Mouse (Mus musculus) G1E (cell line): ENCODE data around the gene Vps37d. TPM values are rescaled to one million over a fixed set of nuclear protein-coding genes. Genes with fewer than 3 reads are reported as not detected.

Experiments
- ATAC-seq: 2 replicates; pipeline ENCODE4 v1.8.0; 2016; ENCODE audit warnings: mild to moderate bottlenecking; ENCODE audit not compliant: insufficient number of reproducible peaks, poor library complexity, low FRiP score, severe bottlenecking; ENCODE audit errors: extremely low read depth
- DNase-seq: peaks from one replicate; pipeline ENCODE4 v3.0.0; 2012; ENCODE audit warnings: low spot score
- H3K27me3 ChIP-seq: 2 replicates; pipeline ENCODE4 v1.6.1; 2012; ENCODE audit warnings: mild to moderate bottlenecking, low read length, inconsistent platforms; ENCODE audit not compliant: insufficient read depth
- H3K36me3 ChIP-seq: replicated peaks from 2 replicates; pipeline ENCODE3; 2012; ENCODE audit warnings: mild to moderate bottlenecking, inconsistent platforms
- H3K4me1 ChIP-seq: 2 replicates; pipeline ENCODE4 v1.6.1; 2012; ENCODE audit warnings: low read depth, low read length, inconsistent platforms, mixed read lengths; ENCODE audit not compliant: insufficient read depth
- H3K4me3 ChIP-seq: 2 replicates; pipeline ENCODE4 v1.5.1; 2012; ENCODE audit warnings: low read depth, mild to moderate bottlenecking, inconsistent platforms, low read length, moderate library complexity, mixed read lengths
- H3K9me3 ChIP-seq: replicated peaks from 2 replicates; pipeline ENCODE4 v1.6.1; 2012; ENCODE audit warnings: inconsistent platforms
- CTCF ChIP-seq: IDR thresholded peaks from 2 replicates; pipeline ENCODE4 v1.5.1; 2012; ENCODE audit warnings: low read depth, low read length, inconsistent platforms, mixed read lengths
- GATA1 ChIP-seq: IDR thresholded peaks from 2 replicates; pipeline ENCODE4 v1.6.1; 2012; ENCODE audit warnings: borderline replicate concordance, low read length, inconsistent platforms, mixed read lengths
- GATA2 ChIP-seq: IDR thresholded peaks from 2 replicates; pipeline ENCODE4 v1.6.1; 2012; ENCODE audit warnings: low read depth, low read length, inconsistent platforms, borderline replicate concordance
- POLR2AphosphoS5 ChIP-seq: IDR thresholded peaks from 2 replicates; pipeline ENCODE4 v1.6.1; 2012; ENCODE audit warnings: low read depth, low read length, inconsistent platforms; ENCODE audit not compliant: insufficient replicate concordance
- TAL1 ChIP-seq: conservative IDR thresholded peaks from 2 replicates; pipeline ENCODE4 v1.6.1; 2012; ENCODE audit warnings: low read depth, low read length, inconsistent platforms, mixed read lengths
- polyA plus RNA-seq: library from polyadenylated mRNA; stranded (reverse); fragments of >175 nt; gene quantifications from 2 replicates; pipeline ENCODE4 v1.2.3, GENCODE M21; 2012
- total RNA-seq, 2 experiments: library from RNA; stranded (forward) in 1 of 2; stranded (reverse) in 1 of 2; fragments of 200-1000 nt in 1 of 2; fragments of >200 nt in 1 of 2; fragmentation: Nextera tagmentation in 1 of 2; gene quantifications; 2 replicates each; pipeline ENCODE4 v1.2.3; 2014 to 2017

Gene Vps37d
- total and polyA plus RNA-seq, 3 experiments = 0.41 TPM; not detected in 2

- H3K4me3 ChIP-seq = no peak overlapping the region
- no peaks in the 10 kb centered on the region for H3K36me3 ChIP-seq
- TF ChIP-seq GATA2 (no peak), CTCF (no peak), TAL1 (no peak), POLR2AphosphoS5 (no peak), GATA1 (no peak)
- peaks cover 26% of the 10 kb centered on the region for H3K27me3 ChIP-seq
- DNase-seq (no peak), ATAC-seq (no peak)
- H3K9me3 ChIP-seq = no peaks in the 10 kb centered on the region
- peaks cover 4% of the 10 kb centered on the region for H3K4me1 ChIP-seq
These were observed 35.7 kb upstream of the Vps37d start for GRCm38 (mm10) chr5:135113782-135114181.

GRCm38 (mm10) chr5:135109976-135110375 is 31.9 kb upstream of the Vps37d start:
- H3K9me3 ChIP-seq = peaks cover 9% of the 10 kb centered on the region
- no peak for TF ChIP-seq GATA2
- TF ChIP-seq GATA1 = no peak
- TF ChIP-seq TAL1 = no peak
- no peak for TF ChIP-seq POLR2AphosphoS5
- TF ChIP-seq CTCF = no peak
- no peak overlapping the region for H3K4me3 ChIP-seq
- no peaks in the 10 kb centered on the region; the same call in 1 of the 2 replicates for H3K4me1 ChIP-seq
- no peak for DNase-seq
- H3K27me3 ChIP-seq = peaks cover 48% of the 10 kb centered on the region
- ATAC-seq = no peak
- no peaks in the 10 kb centered on the region for H3K36me3 ChIP-seq

- Histone ChIP-seq H3K4me1 (no peaks in the 10 kb centered on the region), H3K4me3 (no peak overlapping the region), H3K36me3 (no peaks in the 10 kb centered on the region), H3K27me3 (peaks cover 48% of the 10 kb centered on the region), H3K9me3 (peaks cover 9% of the 10 kb centered on the region)
- DNase-seq (no peak), ATAC-seq (no peak)
- TF ChIP-seq GATA1 (no peak), CTCF (no peak)
These were observed 31.4 kb upstream of the Vps37d start for GRCm38 (mm10) chr5:135109426-135109825.

GRCm38 (mm10) chr5:135109017-135109416 is 31.0 kb upstream of the Vps37d start:
- Histone ChIP-seq H3K9me3 (peaks cover 9% of the 10 kb centered on the region), H3K4me1 (no peaks in the 10 kb centered on the region), H3K36me3 (no peaks in the 10 kb centered on the region), H3K4me3 (no peak overlapping the region), H3K27me3 (peaks cover 48% of the 10 kb centered on the region)
- ATAC-seq = no peak
- no peak for DNase-seq
- TF ChIP-seq GATA2 = no peak
- no peak for TF ChIP-seq TAL1
- TF ChIP-seq GATA1 = no peak
- no peak for TF ChIP-seq CTCF
- TF ChIP-seq POLR2AphosphoS5 = no peak

GRCm38 (mm10) chr5:135107521-135108501 is 29.7 kb upstream of the Vps37d start:
- ATAC-seq (no peak), DNase-seq (no peak)
- peaks cover 9% of the 10 kb centered on the region for H3K9me3 ChIP-seq
- TF ChIP-seq TAL1 (no peak), GATA1 (no peak)
- no peaks in the 10 kb centered on the region for H3K36me3 ChIP-seq
- peaks cover 43% of the 10 kb centered on the region for H3K27me3 ChIP-seq
- H3K4me3 ChIP-seq = no peak overlapping the region
- H3K4me1 ChIP-seq = no peaks in the 10 kb centered on the region

GRCm38 (mm10) chr5:135106758-135107256 is 28.7 kb upstream of the Vps37d start:
- no peak for ATAC-seq
- TF ChIP-seq GATA1 (no peak), TAL1 (no peak), GATA2 (no peak)
- no peak for DNase-seq
- Histone ChIP-seq H3K4me3 (no peak overlapping the region), H3K36me3 (no peaks in the 10 kb centered on the region), H3K4me1 (no peaks in the 10 kb centered on the region), H3K9me3 (peaks cover 9% of the 10 kb centered on the region), H3K27me3 (peaks cover 43% of the 10 kb centered on the region)
